Mouse (Mus musculus) limb, embryonic 15.5 days (tissue): Measurements from ENCODE around the gene Oaz1. TPM values are rescaled to one million over a fixed set of nuclear protein-coding genes. Genes with fewer than 3 reads are reported as not detected.

Experiments used
- ATAC-seq: fragments of 200-750 bp; cut with Nextera tagmentation; 2 replicates; pipeline ENCODE4 v1.8.0; 2017; ENCODE audit warnings: low read depth, moderate TSS enrichment; ENCODE audit not compliant: insufficient number of reproducible peaks, low FRiP score, low TSS enrichment
- H3K27ac ChIP-seq: fragments of 300-500 bp; sonication (generic); 2 replicates; pipeline ENCODE4 v1.5.1; 2015; ENCODE audit warnings: moderate library complexity, mild to moderate bottlenecking, inconsistent platforms
- H3K27me3 ChIP-seq: fragments of 300-500 bp; sonication (generic); 2 replicates; pipeline ENCODE4 v1.6.1; 2015; ENCODE audit warnings: inconsistent platforms
- H3K36me3 ChIP-seq: fragments of 300-500 bp; sonication (generic); 2 replicates; pipeline ENCODE4 v1.6.1; 2015; ENCODE audit warnings: inconsistent platforms
- H3K4me1 ChIP-seq: fragments of 300-500 bp; sonication (generic); 2 replicates; pipeline ENCODE4 v1.6.1; 2015; ENCODE audit warnings: inconsistent platforms
- H3K4me2 ChIP-seq: fragments of 300-500 bp; sonication (generic); 2 replicates; pipeline ENCODE4 v1.6.1; 2015; ENCODE audit warnings: mild to moderate bottlenecking, inconsistent platforms
- H3K4me3 ChIP-seq: fragments of 300-500 bp; sonication (generic); 2 replicates; pipeline ENCODE4 v1.5.1; 2015; ENCODE audit warnings: mild to moderate bottlenecking, inconsistent platforms
- H3K9ac ChIP-seq: fragments of 300-500 bp; sonication (generic); 2 replicates; pipeline ENCODE4 v1.6.1; 2015; ENCODE audit warnings: inconsistent platforms
- H3K9me3 ChIP-seq: fragments of 300-500 bp; sonication (generic); 2 replicates; pipeline ENCODE4 v1.6.1; 2016; ENCODE audit warnings: inconsistent platforms
- WGBS: fragments of 180-500 bp; shearing (Covaris S2); methylation state at CpG from one replicate; pipeline ENCODE4 v1.1.7; 2015; 5-methylcytosine and 5-hydroxymethylcytosine counted together
- polyA plus RNA-seq: library from polyadenylated mRNA; unstranded; fragments of >200 nt; fragmentation: Nextera tagmentation; extraction: Ambion mirVana; gene quantifications from 2 replicates; pipeline ENCODE4 v1.2.1, GENCODE M21; 2015

The Oaz1 gene
- polyA plus RNA-seq, 1 experiment from 2014 or later = 1,708 TPM

- 7% methylated on average over 32 of the region's 32 CpGs for WGBS
- H3K27me3 ChIP-seq = peaks cover 65% of the 10 kb centered on the region
These were observed 16.9 kb downstream of the Oaz1 start for GRCm38 (mm10) chr10:80843087-80843930.

GRCm38 (mm10) chr10:80843931-80844547, 17.6 kb downstream of the Oaz1 start, which contains the start of gene Lingo3:
Gene Lingo3 (minus strand): TSS chr10:80844039.
- Histone ChIP-seq H3K27me3 (peaks cover 65% of the 10 kb centered on the region), H3K4me2 (peak within 1 kb of the TSS; percentile 87), H3K4me1 (peaks cover 16% of the 10 kb centered on the region), H3K27ac (no peak within 1 kb of the TSS), H3K9me3 (no peaks in the 10 kb centered on the region), H3K4me3 (peak within 1 kb of the TSS; percentile 47), H3K36me3 (no peaks in the 10 kb centered on the region), H3K9ac (peak within 1 kb of the TSS; percentile 42)
- ATAC-seq = no peak
- WGBS = 4% methylated on average over 51 of the region's 51 CpGs

More at GRCm38 (mm10) chr10:80843087-80843930, 16.9 kb downstream of the Oaz1 start:
- peak overlapping the region; percentile 87 for H3K4me2 ChIP-seq
- no peak for ATAC-seq
- no peak overlapping the region for H3K27ac ChIP-seq
- peak overlapping the region; percentile 42 for H3K9ac ChIP-seq
- no peaks in the 10 kb centered on the region for H3K9me3 ChIP-seq
- peak overlapping the region; percentile 47 for H3K4me3 ChIP-seq
- peaks cover 13% of the 10 kb centered on the region for H3K4me1 ChIP-seq
- H3K36me3 ChIP-seq = no peaks in the 10 kb centered on the region

GRCm38 (mm10) chr10:80845055-80845693, 18.7 kb downstream of the Oaz1 start:
- Histone ChIP-seq H3K4me2 (no peak overlapping the region), H3K9ac (no peak overlapping the region), H3K27me3 (peaks cover 60% of the 10 kb centered on the region), H3K9me3 (no peaks in the 10 kb centered on the region), H3K27ac (no peak overlapping the region), H3K4me1 (peaks cover 16% of the 10 kb centered on the region), H3K36me3 (peaks cover 2% of the 10 kb centered on the region; the same call in 1 of the 2 replicates), H3K4me3 (no peak overlapping the region)
- ATAC-seq = no peak
- 54% methylated on average over 8 of the region's 8 CpGs for WGBS

- peaks cover 7% of the 10 kb centered on the region; the same call in 1 of the 2 replicates for H3K36me3 ChIP-seq
- H3K4me1 ChIP-seq = peaks cover 16% of the 10 kb centered on the region
- WGBS = 82% methylated on average over 12 of the region's 12 CpGs
- peaks cover 56% of the 10 kb centered on the region for H3K27me3 ChIP-seq
- no peak overlapping the region for H3K27ac ChIP-seq
- H3K4me3 ChIP-seq = no peak overlapping the region
- H3K4me2 ChIP-seq = no peak overlapping the region
- no peaks in the 10 kb centered on the region for H3K9me3 ChIP-seq
- H3K9ac ChIP-seq = no peak overlapping the region
- ATAC-seq = no peak
These were observed 19.3 kb downstream of the Oaz1 start for GRCm38 (mm10) chr10:80845732-80846131.

GRCm38 (mm10) chr10:80848571-80848970, 22.1 kb downstream of the Oaz1 start:
- Histone ChIP-seq H3K9ac (no peak overlapping the region), H3K4me1 (peaks cover 17% of the 10 kb centered on the region), H3K4me2 (no peak overlapping the region), H3K9me3 (no peaks in the 10 kb centered on the region), H3K27me3 (peaks cover 28% of the 10 kb centered on the region), H3K27ac (no peak overlapping the region), H3K4me3 (no peak overlapping the region), H3K36me3 (peaks cover 31% of the 10 kb centered on the region)
- 9% methylated on average over 10 of the region's 10 CpGs for WGBS
- ATAC-seq = no peak

GRCm38 (mm10) chr10:80854913-80855748, 28.7 kb downstream of the Oaz1 start, which contains the start of the genes Lsm7 and Sppl2b:
Gene Lsm7 (minus strand): TSS chr10:80855209.
Gene Sppl2b (plus strand): TSS chr10:80855275.
- Histone ChIP-seq H3K4me2 (peak within 1 kb of the TSS; percentile 99), H3K9ac (peak within 1 kb of the TSS; percentile 83), H3K9me3 (no peaks in the 10 kb centered on the region), H3K27ac (peak within 1 kb of the TSS; percentile 40), H3K4me1 (peaks cover 37% of the 10 kb centered on the region), H3K27me3 (no peaks in the 10 kb centered on the region), H3K36me3 (peaks cover 31% of the 10 kb centered on the region), H3K4me3 (peak within 1 kb of the TSS; percentile 98)
- ATAC-seq = peak; percentile 64
- WGBS = under 1% methylated on average over 81 of the region's 81 CpGs

GRCm38 (mm10) chr10:80855749-80856073, 29.3 kb downstream of the Oaz1 start:
- Histone ChIP-seq H3K4me1 (peaks cover 37% of the 10 kb centered on the region), H3K4me2 (peak overlapping the region; percentile 99), H3K36me3 (peaks cover 25% of the 10 kb centered on the region), H3K27ac (no peak overlapping the region), H3K4me3 (peak overlapping the region; percentile 98), H3K27me3 (no peaks in the 10 kb centered on the region), H3K9me3 (no peaks in the 10 kb centered on the region), H3K9ac (peak overlapping the region; percentile 83)
- no peak for ATAC-seq
- 22% methylated on average over 11 of the region's 11 CpGs for WGBS

GRCm38 (mm10) chr10:80856267-80856666, 29.8 kb downstream of the Oaz1 start:
- H3K4me1 ChIP-seq = peaks cover 37% of the 10 kb centered on the region
- ATAC-seq = no peak
- 40% methylated on average over 3 of the region's 3 CpGs for WGBS
- H3K36me3 ChIP-seq = peaks cover 22% of the 10 kb centered on the region
- no peaks in the 10 kb centered on the region for H3K27me3 ChIP-seq
- H3K4me2 ChIP-seq = peak overlapping the region; percentile 99
- H3K4me3 ChIP-seq = peak overlapping the region; percentile 98
- H3K27ac ChIP-seq = peak overlapping the region; percentile 14
- H3K9ac ChIP-seq = peak overlapping the region; percentile 83
- no peaks in the 10 kb centered on the region for H3K9me3 ChIP-seq

GRCm38 (mm10) chr10:80856908-80857307, 30.5 kb downstream of the Oaz1 start:
- WGBS = 77% methylated on average over 5 of the region's 5 CpGs
- no peak for ATAC-seq
- H3K9me3 ChIP-seq = no peaks in the 10 kb centered on the region
- no peak overlapping the region for H3K4me3 ChIP-seq
- peaks cover 37% of the 10 kb centered on the region for H3K4me1 ChIP-seq
- no peak overlapping the region for H3K9ac ChIP-seq
- H3K4me2 ChIP-seq = no peak overlapping the region
- H3K36me3 ChIP-seq = peaks cover 22% of the 10 kb centered on the region
- H3K27me3 ChIP-seq = no peaks in the 10 kb centered on the region
- 0 out of 2 replicates have a peak overlapping the region, but pooled peaks have one; percentile 14 for H3K27ac ChIP-seq

- H3K4me2 ChIP-seq = no peak overlapping the region
- no peaks in the 10 kb centered on the region for H3K9me3 ChIP-seq
- H3K4me3 ChIP-seq = no peak overlapping the region
- H3K4me1 ChIP-seq = peaks cover 37% of the 10 kb centered on the region
- ATAC-seq = no peak
- no peak overlapping the region for H3K9ac ChIP-seq
- 70% methylated on average over 8 of the region's 8 CpGs for WGBS
- peaks cover 22% of the 10 kb centered on the region for H3K36me3 ChIP-seq
- no peaks in the 10 kb centered on the region for H3K27me3 ChIP-seq
- H3K27ac ChIP-seq = no peak overlapping the region
These were observed 30.9 kb downstream of the Oaz1 start for GRCm38 (mm10) chr10:80857386-80857785.

- ATAC-seq = no peak
- no peaks in the 10 kb centered on the region for H3K9me3 ChIP-seq
- peaks cover 37% of the 10 kb centered on the region for H3K4me1 ChIP-seq
- no peak overlapping the region for H3K4me3 ChIP-seq
- H3K4me2 ChIP-seq = no peak overlapping the region
- peaks cover 24% of the 10 kb centered on the region for H3K36me3 ChIP-seq
- no peak overlapping the region for H3K9ac ChIP-seq
- no peak overlapping the region for H3K27ac ChIP-seq
- 70% methylated on average over 3 of the region's 3 CpGs for WGBS
- no peaks in the 10 kb centered on the region for H3K27me3 ChIP-seq
These were observed 31.4 kb downstream of the Oaz1 start for GRCm38 (mm10) chr10:80857848-80858247.
